7 mouse cellular contexts compared by ENCODE assay signal in genomic region chr17:34263068-34263467, GRCm38 (mm10). TPM values are rescaled to one million over a fixed set of nuclear protein-coding genes. Genes with fewer than 3 reads are reported as not detected.
DNase-seq lines count a peak whose midpoint lies in the region; TF ChIP-seq lines count a peak whose summit lies in the region.

No protein-coding gene starts in this region.

- H3K27ac ChIP-seq in midbrain, embryonic 10.5 days (replicated peaks): peak overlapping the region; percentile 49
- H3K27ac ChIP-seq in small intestine, adult 2 months (ENCODE audit: insufficient read depth, low read depth, low read length): peak overlapping the region; percentile 61

- no peak for TF ChIP-seq CTCF in small intestine, adult 2 months (IDR thresholded peaks at IDR 0.05; ENCODE audit: extremely low read depth, insufficient read length, insufficient replicate concordance, low read depth, low read length)

- peak overlapping the region; percentile 73 for H3K4me3 ChIP-seq in midbrain, embryonic 10.5 days
- H3K4me3 ChIP-seq in small intestine, adult 2 months (ENCODE audit: low read depth, low read length): peak overlapping the region; percentile 82

- peaks cover 34% of the 10 kb centered on the region for H3K27me3 ChIP-seq in midbrain, embryonic 10.5 days (ENCODE audit: low read depth, poor library complexity, severe bottlenecking)
- peaks cover 3% of the 10 kb centered on the region; the same call in 1 of the 2 replicates for H3K27me3 ChIP-seq in small intestine, adult 2 months (ENCODE audit: control insufficient read depth, insufficient read depth, low read length)

- intact Hi-C loops in left cerebral cortex, postnatal 4 days (cut with DNase I): loop anchor here (5.0 kb wide), 1 partner anchor 49 kb away; no protein-coding TSS in a partner anchor

- DNase-seq in adrenal gland, postnatal 10 days: peak; percentile 79
- DNase-seq in embryo, embryonic 11 days: peak; percentile 87
- peak; percentile 84 to 88 for DNase-seq in heart, adult 18-20 months
- peak; percentile 62 for DNase-seq in kidney, adult 11 months
- peak; percentile 50 for DNase-seq in left cerebral cortex, postnatal 4 days
- peak; percentile 80 for DNase-seq in midbrain, embryonic 10.5 days (ENCODE audit: low spot score)

- peak; percentile 85; the same call in 1 of the 2 replicates for TF ChIP-seq POLR2A in small intestine, adult 2 months (IDR thresholded peaks at IDR 0.05; ENCODE audit: low read depth, low read length)

- peaks cover 29% of the 10 kb centered on the region for H3K4me1 ChIP-seq in midbrain, embryonic 10.5 days
- peaks cover 17% of the 10 kb centered on the region for H3K4me1 ChIP-seq in small intestine, adult 2 months (ENCODE audit: control insufficient read depth, insufficient read depth, insufficient read length, low read length)

- 0% methylated on average over 8 of the region's 8 CpGs for WGBS in midbrain, embryonic 10.5 days
- 2% methylated on average over 8 of the region's 8 CpGs for WGBS in small intestine, adult 2 months

- no peaks in the 10 kb centered on the region for H3K36me3 ChIP-seq in midbrain, embryonic 10.5 days
- H3K36me3 ChIP-seq in small intestine, adult 2 months (ENCODE audit: control insufficient read depth, insufficient read depth, low read length): peaks cover 14% of the 10 kb centered on the region; the same call in 1 of the 2 replicates

- H3K9me3 ChIP-seq in midbrain, embryonic 10.5 days (replicated peaks): no peaks in the 10 kb centered on the region

RNA-seq across cellular contexts. Expression of gene H2-Ab1, which starts 5.6 kb away (rescaled TPM):
- 10 to 100 TPM; 27.9 to 36.1 TPM for total RNA-seq in adrenal gland, postnatal 10 days (2021)
- 10 to 100 TPM; 36.6 to 43.8 TPM for total RNA-seq in heart, adult 18-20 months (2021)
- 1 to 10 TPM in 1 of 2 experiments, under 1 TPM in 1; 0.80 to 1.2 TPM for total RNA-seq in left cerebral cortex, postnatal 4 days (2021)
- 8.3 and 11.1 TPM in 2 replicates for polyA plus RNA-seq in midbrain, embryonic 10.5 days (2016; fragmentation: Nextera tagmentation; extraction: Ambion mirVana)
- polyA plus RNA-seq in small intestine, adult 2 months (2012; rRNA removed): 860 and 5,426 TPM in 2 replicates

RNA-seq across cellular contexts. Expression of gene H2-Ob, which starts 24.4 kb away (rescaled TPM):
- 1 to 10 TPM; 2.7 to 3.5 TPM for total RNA-seq in adrenal gland, postnatal 10 days (2021)
- total RNA-seq in heart, adult 18-20 months (2021): 1 to 10 TPM in 1 of 2 experiments, under 1 TPM in 1; 0.77 to 5.7 TPM
- total RNA-seq in left cerebral cortex, postnatal 4 days (2021): not detected
- polyA plus RNA-seq in midbrain, embryonic 10.5 days (2016; fragmentation: Nextera tagmentation; extraction: Ambion mirVana): not detected in 2 replicates
- 5.3 and 13.7 TPM in 2 replicates for polyA plus RNA-seq in small intestine, adult 2 months (2012; rRNA removed)

RNA-seq across cellular contexts. Expression of gene H2-Aa, which starts 24.6 kb away (rescaled TPM):
- 10 to 100 TPM; 40.5 to 44.8 TPM for total RNA-seq in adrenal gland, postnatal 10 days (2021)
- 10 to 100 TPM; 52.0 to 53.2 TPM for total RNA-seq in heart, adult 18-20 months (2021)
- 1 to 10 TPM in 1 of 2 experiments, under 1 TPM in 1; 0.68 to 1.2 TPM for total RNA-seq in left cerebral cortex, postnatal 4 days (2021)
- polyA plus RNA-seq in midbrain, embryonic 10.5 days (2016; fragmentation: Nextera tagmentation; extraction: Ambion mirVana): not detected in 2 replicates
- polyA plus RNA-seq in small intestine, adult 2 months (2012; rRNA removed): 155 and 792 TPM in 2 replicates

RNA-seq across cellular contexts. Expression of gene H2-Eb1, which starts 42.6 kb away (rescaled TPM):
- 10 to 100 TPM; 33.3 to 37.7 TPM for total RNA-seq in adrenal gland, postnatal 10 days (2021)
- 10 to 100 TPM; 54.9 to 60.2 TPM for total RNA-seq in heart, adult 18-20 months (2021)
- 1 to 10 TPM in 1 of 2 experiments, under 1 TPM in 1; 0.48 to 2.3 TPM for total RNA-seq in left cerebral cortex, postnatal 4 days (2021)
- 1.5 and 2.0 TPM in 2 replicates for polyA plus RNA-seq in midbrain, embryonic 10.5 days (2016; fragmentation: Nextera tagmentation; extraction: Ambion mirVana)
- 91.6 and 398 TPM in 2 replicates for polyA plus RNA-seq in small intestine, adult 2 months (2012; rRNA removed)

RNA-seq across cellular contexts. Expression of gene Tap2, which starts 59.7 kb away (rescaled TPM):
- 10 to 100 TPM; 32.8 to 35.0 TPM for total RNA-seq in adrenal gland, postnatal 10 days (2021)
- 10 to 100 TPM; 25.3 to 33.3 TPM for total RNA-seq in heart, adult 18-20 months (2021)
- total RNA-seq in left cerebral cortex, postnatal 4 days (2021): 1 to 10 TPM; 3.1 to 3.5 TPM
- polyA plus RNA-seq in midbrain, embryonic 10.5 days (2016; fragmentation: Nextera tagmentation; extraction: Ambion mirVana): 0.53 and 0.63 TPM in 2 replicates
- polyA plus RNA-seq in small intestine, adult 2 months (2012; rRNA removed): 30.4 and 66.1 TPM in 2 replicates

Comparison
In these comparisons a context has a peak if more than half of its experiments do, and no peak if none do; other contexts are left out.
1. Peak in every context shown above with its lines: DNase-seq, H3K4me3 ChIP-seq and H3K27ac ChIP-seq.
2. RNA of gene H2-Ab1, which starts 5.6 kb away (total RNA-seq): 36.6 to 43.8 TPM in heart, adult 18-20 months and 27.9 to 36.1 TPM in adrenal gland, postnatal 10 days; 0.80 to 1.2 TPM in left cerebral cortex, postnatal 4 days; every median in the first group is over 10 times any median in the second.
3. RNA of gene H2-Aa, which starts 24.6 kb away (total RNA-seq): 52.0 to 53.2 TPM in heart, adult 18-20 months and 40.5 to 44.8 TPM in adrenal gland, postnatal 10 days; 0.68 to 1.2 TPM in left cerebral cortex, postnatal 4 days; every median in the first group is over 10 times any median in the second.